Mouse (Mus musculus): ENCODE measurements around the gene Tbx6.
A peak's percentile ranks its signal among the peaks of the same experiment; 100 is the strongest.

Gene Tbx6

GRCm38 (mm10) chr7:126780971-126781635 lies at the start of gene Tbx6:
Gene Tbx6, plus strand, starts transcription at chr7:126781483.
- no peak for DNase-seq

GRCm38 (mm10) chr7:126736122-126736521 lies 45.2 kb upstream of the Tbx6 start:
- DNase-seq, result no peak

GRCm38 (mm10) chr7:126739551-126739950 lies 41.7 kb upstream of the Tbx6 start:
- DNase-seq, result no peak

- no peak for DNase-seq
Observed at GRCm38 (mm10) chr7:126740132-126740735, 41.0 kb upstream of the Tbx6 start.

GRCm38 (mm10) chr7:126740977-126741376 lies 40.3 kb upstream of the Tbx6 start:
- no peak for DNase-seq

- no peak for DNase-seq
Observed at GRCm38 (mm10) chr7:126741452-126741851, 39.8 kb upstream of the Tbx6 start.

- DNase-seq, result no peak
Observed at GRCm38 (mm10) chr7:126741964-126742482, 39.3 kb upstream of the Tbx6 start.

GRCm38 (mm10) chr7:126746066-126746465 lies 35.2 kb upstream of the Tbx6 start:
- no peak for DNase-seq

GRCm38 (mm10) chr7:126746798-126747197 lies 34.5 kb upstream of the Tbx6 start:
- DNase-seq, result no peak

GRCm38 (mm10) chr7:126748824-126749223 lies 32.5 kb upstream of the Tbx6 start:
- no peak for DNase-seq

GRCm38 (mm10) chr7:126749582-126750343 lies 31.5 kb upstream of the Tbx6 start:
- DNase-seq, result no peak

GRCm38 (mm10) chr7:126754866-126755265 lies 26.4 kb upstream of the Tbx6 start:
- peak; percentile 86 for DNase-seq

GRCm38 (mm10) chr7:126758539-126758938 lies 22.7 kb upstream of the Tbx6 start:
- DNase-seq, result no peak

- DNase-seq, result peak; percentile 95
Observed at GRCm38 (mm10) chr7:126759050-126759671, 22.1 kb upstream of the Tbx6 start, which contains the start of gene Mapk3. Gene Mapk3, plus strand, starts transcription at chr7:126759601.

GRCm38 (mm10) chr7:126759672-126760390 lies 21.5 kb upstream of the Tbx6 start:
- no peak for DNase-seq

GRCm38 (mm10) chr7:126760391-126760802 lies 20.9 kb upstream of the Tbx6 start:
- peak; percentile 73 for DNase-seq

GRCm38 (mm10) chr7:126760956-126761355 lies 20.3 kb upstream of the Tbx6 start:
- no peak for DNase-seq

- no peak for DNase-seq
Observed at GRCm38 (mm10) chr7:126761529-126762067, 19.7 kb upstream of the Tbx6 start.

- no peak for DNase-seq
Observed at GRCm38 (mm10) chr7:126762471-126763008, 18.7 kb upstream of the Tbx6 start.

- no peak for DNase-seq
Observed at GRCm38 (mm10) chr7:126765540-126765939, 15.7 kb upstream of the Tbx6 start.

- no peak for DNase-seq
Observed at GRCm38 (mm10) chr7:126766201-126766600, 15.1 kb upstream of the Tbx6 start, which contains the start of gene Gdpd3. Gene Gdpd3, plus strand, starts transcription at chr7:126766334.

- DNase-seq, result no peak
Observed at GRCm38 (mm10) chr7:126767001-126767400, 14.3 kb upstream of the Tbx6 start.
